Mouse (Mus musculus) liver, embryonic 14.5 days (tissue): ENCODE results near the gene Gm37240. TPM values are rescaled to one million over a fixed set of nuclear protein-coding genes. Genes with fewer than 3 reads are reported as not detected.

Source experiments
- ATAC-seq: fragments of 200-750 bp; cut with Nextera tagmentation; 2 replicates; pipeline ENCODE4 v1.8.0; 2017; ENCODE audit warnings: moderate number of reproducible peaks, mild to moderate bottlenecking, moderate library complexity; ENCODE audit not compliant: insufficient read depth
- DNase-seq, 3 experiments: peaks; one replicate each; pipeline ENCODE4 v3.0.0-alpha.2; 2012 to 2013; ENCODE audit warnings: low read depth in 3 of 3, low spot score in 3 of 3
- H3K27ac ChIP-seq: fragments of 300-500 bp; sonication (generic); 2 replicates; pipeline ENCODE4 v1.5.1; 2014; ENCODE audit warnings: moderate library complexity, mild to moderate bottlenecking, control low read depth, inconsistent platforms
- H3K27me3 ChIP-seq: fragments of 300-500 bp; sonication (generic); 2 replicates; pipeline ENCODE4 v1.6.1; 2014; ENCODE audit warnings: mild to moderate bottlenecking, low read length, moderate library complexity; ENCODE audit not compliant: control insufficient read depth, insufficient read depth
- H3K36me3 ChIP-seq: fragments of 300-500 bp; sonication (generic); replicated peaks from 2 replicates; pipeline ENCODE4 v1.6.1; 2014; ENCODE audit warnings: low read depth; ENCODE audit not compliant: control insufficient read depth, insufficient read depth
- H3K4me1 ChIP-seq, 2 experiments: fragments of 200-500 bp in 1 of 2; fragments of 300-500 bp in 1 of 2; sonication (generic) in 1 of 2; replicated peaks; 2 replicates each; pipeline ENCODE4 v1.6.1; 2012 to 2014; ENCODE audit warnings: antibody characterized with exemption in 1 of 2, inconsistent platforms in 1 of 2, low read length in 1 of 2; ENCODE audit not compliant: control insufficient read depth in 2 of 2, insufficient read depth in 2 of 2
- H3K4me2 ChIP-seq: fragments of 300-500 bp; sonication (generic); 2 replicates; pipeline ENCODE4 v1.6.1; 2014; ENCODE audit warnings: low read depth, mild to moderate bottlenecking, control low read depth, moderate library complexity
- H3K4me3 ChIP-seq, 2 experiments: fragments of 200-500 bp in 1 of 2; fragments of 300-500 bp in 1 of 2; sonication (generic) in 1 of 2; 2 replicates each; pipeline ENCODE4 v1.5.1; 2012 to 2014; ENCODE audit warnings: low read depth in 2 of 2, low read length in 2 of 2, mild to moderate bottlenecking in 2 of 2, control low read depth in 1 of 2, inconsistent platforms in 1 of 2, moderate library complexity in 1 of 2; ENCODE audit not compliant: insufficient read depth in 1 of 2
- H3K9ac ChIP-seq: fragments of 300-500 bp; sonication (generic); replicated peaks from 2 replicates; pipeline ENCODE4 v1.6.1; 2014; ENCODE audit warnings: mild to moderate bottlenecking, control low read depth, moderate library complexity
- H3K9me3 ChIP-seq: fragments of 300-500 bp; sonication (generic); 2 replicates; pipeline ENCODE4 v1.6.1; 2016; ENCODE audit warnings: low read length, mixed read lengths; ENCODE audit not compliant: control insufficient read depth
- CTCF ChIP-seq: IDR thresholded peaks from 2 replicates; pipeline ENCODE4 v1.5.1; 2016; ENCODE audit warnings: antibody characterized with exemption, low read depth, control low read depth
- EP300 ChIP-seq: IDR thresholded peaks from 2 replicates; pipeline ENCODE4 v1.6.1; 2016; ENCODE audit warnings: antibody characterized with exemption, low read depth
- WGBS: fragments of 180-500 bp; shearing (Covaris S2); extraction: QIAGEN DNeasy Blood & Tissue Kit; methylation state at CpG from one replicate; pipeline ENCODE4 v1.1.7; 2014; ENCODE audit not compliant: insufficient replicate concordance; 5-methylcytosine and 5-hydroxymethylcytosine counted together
- polyA plus RNA-seq, 2 experiments: library from polyadenylated mRNA; depleted of rRNA in 1 of 2; stranded (reverse) in 1 of 2; unstranded in 1 of 2; fragments of >200 nt; fragmentation: Nextera tagmentation in 1 of 2; extraction: Ambion mirVana in 1 of 2; gene quantifications; 2 replicates each; pipeline versions ENCODE4 v1.2.1 to v1.2.3; 2012 to 2014

Gm37240 gene
- polyA plus RNA-seq, 2 experiments: 0.03 to 0.30 TPM

DNA sequence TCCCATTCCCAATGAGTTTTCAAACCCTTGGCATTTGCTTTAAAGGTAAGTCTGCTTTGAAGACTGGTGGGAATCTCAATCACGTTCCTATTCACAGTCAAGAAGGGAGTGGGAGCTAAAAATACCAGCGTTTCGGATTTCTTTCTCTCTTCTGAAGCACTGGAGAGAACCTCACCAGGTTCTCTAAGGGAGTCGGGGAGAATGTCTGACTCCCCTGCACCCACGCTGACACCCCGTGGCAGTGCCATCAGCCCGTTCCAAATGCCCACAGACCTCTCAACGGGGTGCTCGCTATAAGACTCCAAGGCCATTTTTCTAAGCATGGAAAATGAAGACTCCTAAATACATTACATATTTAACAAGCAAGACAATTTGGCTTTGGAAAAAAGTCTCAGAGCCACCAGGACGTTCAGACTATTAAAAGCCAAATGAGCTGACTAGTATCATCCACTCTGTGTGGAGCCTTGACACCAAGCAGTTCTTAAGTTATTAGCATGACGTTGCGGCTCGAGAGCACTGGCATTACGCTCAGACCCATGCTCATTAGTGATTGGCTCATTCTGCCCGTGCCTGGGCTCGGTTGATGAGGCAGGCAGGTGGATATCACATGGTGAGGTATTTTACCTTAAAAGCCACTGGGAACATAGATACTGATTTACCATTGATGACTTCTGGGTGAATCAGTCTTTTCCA lies 508.5 kb downstream of the Gm37240 start:
- no peak overlapping the region for H3K4me3 ChIP-seq
- H3K27me3 ChIP-seq: no peaks in the 10 kb centered on the region
- H3K36me3 ChIP-seq: no peaks in the 10 kb centered on the region
- WGBS: 55% methylated on average over 16 of the region's 16 CpGs
- TF ChIP-seq CTCF: no peak
- no peak for TF ChIP-seq EP300
- no peaks in the 10 kb centered on the region for H3K9me3 ChIP-seq
- H3K4me1 ChIP-seq: no peaks in the 10 kb centered on the region
- no peak for ATAC-seq
- no peak overlapping the region for H3K27ac ChIP-seq
- DNase-seq: no peak
- no peak overlapping the region for H3K4me2 ChIP-seq
- no peak overlapping the region for H3K9ac ChIP-seq

DNA sequence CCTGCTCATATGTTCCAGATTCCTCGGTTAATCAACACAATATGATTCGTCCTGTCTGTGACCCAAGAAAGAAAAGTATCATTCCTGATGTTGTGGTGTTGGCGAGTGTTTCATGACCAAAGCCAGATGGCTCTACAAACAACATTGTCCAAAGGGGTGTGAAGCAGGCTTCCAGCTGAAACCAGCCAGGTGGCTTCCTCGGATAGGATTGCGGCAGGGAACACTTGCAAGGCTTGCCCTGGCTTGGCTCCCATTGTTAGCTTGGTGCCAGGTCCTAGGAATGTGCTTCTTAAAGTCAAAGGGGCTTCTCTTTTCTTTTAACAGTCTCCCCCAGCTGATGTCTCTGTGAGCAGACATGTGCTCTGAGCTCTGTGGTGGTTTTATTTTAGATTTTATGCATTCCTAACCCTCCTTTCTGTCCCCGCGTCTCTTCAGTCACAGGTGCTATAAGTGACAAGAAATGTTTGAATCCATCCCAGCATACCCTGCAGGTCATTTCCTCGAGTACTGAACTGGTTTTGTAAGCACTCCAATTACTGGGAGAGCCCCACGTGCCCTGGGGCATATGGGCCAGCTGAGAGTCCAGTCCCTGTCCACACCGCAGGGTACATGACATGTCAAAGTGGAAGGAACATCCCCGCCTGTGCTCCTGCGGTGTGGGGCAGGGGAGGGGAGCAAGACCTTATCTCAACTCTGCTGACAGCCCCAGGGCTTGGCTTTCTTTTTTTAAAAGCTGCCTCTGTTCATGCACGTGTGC lies 509.2 kb downstream of the Gm37240 start:
- H3K9me3 ChIP-seq: no peaks in the 10 kb centered on the region
- 48% methylated on average over 13 of the region's 13 CpGs for WGBS
- no peak overlapping the region for H3K4me2 ChIP-seq
- H3K4me3 ChIP-seq: no peak overlapping the region
- H3K27me3 ChIP-seq: no peaks in the 10 kb centered on the region
- H3K27ac ChIP-seq: no peak overlapping the region
- no peak overlapping the region for H3K9ac ChIP-seq
- TF ChIP-seq CTCF: no peak
- no peak for TF ChIP-seq EP300
- H3K4me1 ChIP-seq: no peaks in the 10 kb centered on the region
- DNase-seq (no peak), ATAC-seq (no peak)
- H3K36me3 ChIP-seq: no peaks in the 10 kb centered on the region

DNA sequence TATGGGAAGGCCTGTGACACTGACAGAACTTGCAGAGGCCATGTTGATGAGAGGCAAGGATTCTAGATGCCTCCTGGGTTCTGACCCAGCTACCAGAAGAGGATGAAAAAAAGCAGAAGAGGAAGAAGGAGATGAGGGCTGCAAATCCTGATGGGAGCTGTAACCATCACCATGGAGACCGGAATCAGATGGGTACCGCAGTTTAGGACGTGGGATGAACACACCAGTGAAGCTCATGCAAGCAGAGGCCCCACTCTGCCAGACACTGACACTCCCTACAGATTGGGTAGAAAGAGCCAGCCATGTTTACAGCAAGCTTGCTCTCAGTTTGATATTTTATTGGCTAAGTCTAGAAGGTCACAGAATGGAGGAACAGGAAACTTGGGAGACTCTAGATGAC lies 509.8 kb downstream of the Gm37240 start:
- H3K9ac ChIP-seq: no peak overlapping the region
- no peak overlapping the region for H3K27ac ChIP-seq
- TF ChIP-seq EP300: no peak
- TF ChIP-seq CTCF: no peak
- no peak overlapping the region for H3K4me2 ChIP-seq
- H3K36me3 ChIP-seq: no peaks in the 10 kb centered on the region
- no peaks in the 10 kb centered on the region for H3K9me3 ChIP-seq
- H3K4me1 ChIP-seq: no peaks in the 10 kb centered on the region
- no peak overlapping the region for H3K4me3 ChIP-seq
- no peaks in the 10 kb centered on the region for H3K27me3 ChIP-seq
- DNase-seq (no peak), ATAC-seq (no peak)
- 84% methylated on average over 3 of the region's 3 CpGs for WGBS

DNA sequence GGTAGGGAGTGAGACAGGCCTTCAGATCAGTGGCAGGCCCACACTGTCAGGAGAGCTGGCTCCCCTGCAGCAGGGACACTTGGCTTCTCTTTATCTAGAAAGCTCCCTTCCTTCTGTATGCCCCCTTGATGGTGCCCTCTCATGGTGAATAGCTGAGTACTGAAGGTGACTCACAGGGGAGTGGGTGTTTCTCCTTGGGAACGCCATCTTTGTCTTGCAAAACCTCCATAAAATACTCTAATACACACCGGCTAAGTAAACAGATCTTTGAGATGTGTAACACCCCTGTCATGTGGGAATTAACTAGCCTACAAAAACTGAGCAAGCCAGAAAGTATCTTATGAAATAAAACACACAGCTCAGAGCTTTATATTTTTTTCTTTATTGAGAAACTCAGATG lies 510.8 kb downstream of the Gm37240 start:
- H3K9ac ChIP-seq: no peak overlapping the region
- no peaks in the 10 kb centered on the region for H3K36me3 ChIP-seq
- no peaks in the 10 kb centered on the region for H3K27me3 ChIP-seq
- WGBS: 56% methylated on average over 2 of the region's 2 CpGs
- no peak overlapping the region for H3K27ac ChIP-seq
- H3K4me1 ChIP-seq: no peaks in the 10 kb centered on the region
- TF ChIP-seq EP300 (no peak), CTCF (no peak)
- DNase-seq: no peak
- ATAC-seq: no peak
- no peak overlapping the region for H3K4me3 ChIP-seq
- H3K9me3 ChIP-seq: no peaks in the 10 kb centered on the region
- H3K4me2 ChIP-seq: no peak overlapping the region

DNA sequence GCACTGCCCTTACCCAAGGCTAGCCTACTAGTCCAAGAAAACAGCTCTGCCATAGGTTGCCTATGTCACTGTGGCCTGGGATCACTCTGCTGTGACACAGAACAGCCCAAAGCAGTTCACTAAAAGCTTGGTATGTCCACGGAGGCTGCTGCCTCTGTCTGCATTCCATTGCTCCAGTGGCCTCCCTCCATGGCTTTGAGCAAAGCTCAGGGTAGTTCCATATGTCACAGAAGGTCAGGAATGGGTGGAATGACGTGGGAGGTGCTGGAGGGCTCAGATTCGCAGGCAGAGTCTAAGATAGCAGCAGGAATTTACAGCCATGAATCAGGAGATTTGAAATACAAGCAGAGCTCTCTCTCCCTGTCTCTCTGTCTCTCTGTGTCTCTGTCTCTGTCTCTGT lies 514.3 kb downstream of the Gm37240 start:
- H3K27me3 ChIP-seq: no peaks in the 10 kb centered on the region
- ATAC-seq (no peak), DNase-seq (no peak)
- no peak for TF ChIP-seq CTCF
- TF ChIP-seq EP300: no peak
- H3K4me1 ChIP-seq: no peaks in the 10 kb centered on the region
- H3K4me2 ChIP-seq: no peak overlapping the region
- no peak overlapping the region for H3K27ac ChIP-seq
- H3K4me3 ChIP-seq: no peak overlapping the region
- H3K9me3 ChIP-seq: no peaks in the 10 kb centered on the region
- H3K9ac ChIP-seq: no peak overlapping the region
- no peaks in the 10 kb centered on the region for H3K36me3 ChIP-seq
- WGBS: 30% methylated on average over 3 of the region's 3 CpGs
